Mouse (Mus musculus): ENCODE measurements at regions not wholly inside any gene's neighbourhood (a gene's known extent, or its start where the extent isn't known, plus 50 kb on each side); places are given as distances from the start of the nearest gene placed in this dataset.

GRCm38 (mm10) chr1:189156906-189157305 is 149.3 kb upstream of the Kctd3 start:
- Histone ChIP-seq H3K4me3 (ENCODE audit: low read depth, low read length) (no peak overlapping the region), H3K4me1 (replicated peaks; ENCODE audit: control insufficient read depth, insufficient read depth, low read length) (no peaks in the 10 kb centered on the region), H3K4me2 (replicated peaks; ENCODE audit: low read depth, low read length) (no peak overlapping the region), H3K9ac (ENCODE audit: low read depth, low read length) (no peak overlapping the region), H3K27me3 (ENCODE audit: control insufficient read depth, insufficient read depth, low read length) (no peaks in the 10 kb centered on the region), H3K27ac (ENCODE audit: low read depth, low read length) (no peak overlapping the region), H3K9me3 (ENCODE audit: control insufficient read depth, low read length) (no peaks in the 10 kb centered on the region), H3K36me3 (ENCODE audit: control insufficient read depth, insufficient read depth, low read length) (no peaks in the 10 kb centered on the region)
- DNase-seq (ENCODE audit: low spot score) (no peak), ATAC-seq (ENCODE audit: low FRiP score) (no peak)
- 84% methylated on average over 2 of the region's 2 CpGs for WGBS

GRCm38 (mm10) chr1:189154376-189154775 is 146.7 kb upstream of the Kctd3 start:
- ATAC-seq (ENCODE audit: low FRiP score) (no peak), DNase-seq (ENCODE audit: low spot score) (no peak)
- no peaks in the 10 kb centered on the region for H3K36me3 ChIP-seq (ENCODE audit: control insufficient read depth, insufficient read depth, low read length)
- no peaks in the 10 kb centered on the region for H3K9me3 ChIP-seq (ENCODE audit: control insufficient read depth, low read length)
- H3K4me3 ChIP-seq (ENCODE audit: low read depth, low read length) = no peak overlapping the region
- H3K4me1 ChIP-seq (replicated peaks; ENCODE audit: control insufficient read depth, insufficient read depth, low read length) = no peaks in the 10 kb centered on the region
- H3K27ac ChIP-seq (ENCODE audit: low read depth, low read length) = no peak overlapping the region
- H3K9ac ChIP-seq (ENCODE audit: low read depth, low read length) = no peak overlapping the region
- no peaks in the 10 kb centered on the region for H3K27me3 ChIP-seq (ENCODE audit: control insufficient read depth, insufficient read depth, low read length)
- WGBS = 82% methylated on average over 2 of the region's 2 CpGs
- H3K4me2 ChIP-seq (replicated peaks; ENCODE audit: low read depth, low read length) = no peak overlapping the region

GRCm38 (mm10) chr1:189153150-189153549 is 145.5 kb upstream of the Kctd3 start:
- no peaks in the 10 kb centered on the region for H3K27me3 ChIP-seq (ENCODE audit: control insufficient read depth, insufficient read depth, low read length)
- 76% methylated on average over 10 of the region's 10 CpGs for WGBS
- no peak for ATAC-seq (ENCODE audit: low FRiP score)
- H3K27ac ChIP-seq (ENCODE audit: low read depth, low read length) = no peak overlapping the region
- H3K9ac ChIP-seq (ENCODE audit: low read depth, low read length) = no peak overlapping the region
- no peaks in the 10 kb centered on the region for H3K36me3 ChIP-seq (ENCODE audit: control insufficient read depth, insufficient read depth, low read length)
- no peaks in the 10 kb centered on the region for H3K9me3 ChIP-seq (ENCODE audit: control insufficient read depth, low read length)
- no peak for DNase-seq (ENCODE audit: low spot score)
- H3K4me2 ChIP-seq (replicated peaks; ENCODE audit: low read depth, low read length) = no peak overlapping the region
- no peaks in the 10 kb centered on the region for H3K4me1 ChIP-seq (replicated peaks; ENCODE audit: control insufficient read depth, insufficient read depth, low read length)
- H3K4me3 ChIP-seq (ENCODE audit: low read depth, low read length) = no peak overlapping the region

GRCm38 (mm10) chr1:189142982-189143451 is 135.4 kb upstream of the Kctd3 start:
- WGBS = 37% methylated on average over 9 of the region's 9 CpGs
- ATAC-seq (ENCODE audit: low FRiP score) = peak; percentile 53

GRCm38 (mm10) chr1:189142551-189142950 is 134.9 kb upstream of the Kctd3 start:
- H3K27me3 ChIP-seq (ENCODE audit: control insufficient read depth, insufficient read depth, low read length) = no peaks in the 10 kb centered on the region
- H3K9ac ChIP-seq (ENCODE audit: low read depth, low read length) = no peak overlapping the region
- peak overlapping the region; percentile 17; the same call in 1 of the 2 replicates for H3K4me2 ChIP-seq (replicated peaks; ENCODE audit: low read depth, low read length)
- H3K4me3 ChIP-seq (ENCODE audit: low read depth, low read length) = no peak overlapping the region
- no peaks in the 10 kb centered on the region for H3K9me3 ChIP-seq (ENCODE audit: control insufficient read depth, low read length)
- DNase-seq (ENCODE audit: low spot score) = no peak
- no peaks in the 10 kb centered on the region for H3K36me3 ChIP-seq (ENCODE audit: control insufficient read depth, insufficient read depth, low read length)
- H3K4me1 ChIP-seq (replicated peaks; ENCODE audit: control insufficient read depth, insufficient read depth, low read length) = peaks cover 2% of the 10 kb centered on the region; the same call in 1 of the 2 replicates
- ATAC-seq (ENCODE audit: low FRiP score) = peak; percentile 35; the same call in 1 of the 2 replicates
- 41% methylated on average over 7 of the region's 7 CpGs for WGBS
- no peak overlapping the region for H3K27ac ChIP-seq (ENCODE audit: low read depth, low read length)

More at GRCm38 (mm10) chr1:189142982-189143451, 135.4 kb upstream of the Kctd3 start:
- H3K9me3 ChIP-seq (ENCODE audit: control insufficient read depth, low read length) = no peaks in the 10 kb centered on the region
- H3K4me1 ChIP-seq (replicated peaks; ENCODE audit: control insufficient read depth, insufficient read depth, low read length) = peaks cover 2% of the 10 kb centered on the region; the same call in 1 of the 2 replicates
- no peak overlapping the region for H3K4me3 ChIP-seq (ENCODE audit: low read depth, low read length)
- H3K27ac ChIP-seq (ENCODE audit: low read depth, low read length) = no peak overlapping the region
- peak; percentile 30 for DNase-seq (ENCODE audit: low spot score)
- H3K9ac ChIP-seq (ENCODE audit: low read depth, low read length) = no peak overlapping the region
- H3K27me3 ChIP-seq (ENCODE audit: control insufficient read depth, insufficient read depth, low read length) = no peaks in the 10 kb centered on the region
- peak overlapping the region; percentile 17; the same call in 1 of the 2 replicates for H3K4me2 ChIP-seq (replicated peaks; ENCODE audit: low read depth, low read length)
- no peaks in the 10 kb centered on the region for H3K36me3 ChIP-seq (ENCODE audit: control insufficient read depth, insufficient read depth, low read length)

GRCm38 (mm10) chr1:189141694-189142093 is 134.1 kb upstream of the Kctd3 start:
- Histone ChIP-seq H3K36me3 (ENCODE audit: control insufficient read depth, insufficient read depth, low read length) (no peaks in the 10 kb centered on the region), H3K27ac (ENCODE audit: low read depth, low read length) (no peak overlapping the region), H3K4me1 (replicated peaks; ENCODE audit: control insufficient read depth, insufficient read depth, low read length) (peaks cover 2% of the 10 kb centered on the region; the same call in 1 of the 2 replicates), H3K4me3 (ENCODE audit: low read depth, low read length) (no peak overlapping the region), H3K9ac (ENCODE audit: low read depth, low read length) (no peak overlapping the region), H3K4me2 (replicated peaks; ENCODE audit: low read depth, low read length) (no peak overlapping the region), H3K9me3 (ENCODE audit: control insufficient read depth, low read length) (no peaks in the 10 kb centered on the region), H3K27me3 (ENCODE audit: control insufficient read depth, insufficient read depth, low read length) (no peaks in the 10 kb centered on the region)
- no peak for ATAC-seq (ENCODE audit: low FRiP score)
- 89% methylated on average over 9 of the region's 9 CpGs for WGBS
- no peak for DNase-seq (ENCODE audit: low spot score)

GRCm38 (mm10) chr1:189136731-189137385 is 129.2 kb upstream of the Kctd3 start:
- WGBS = 86% methylated on average over 7 of the region's 7 CpGs
- no peaks in the 10 kb centered on the region for H3K27me3 ChIP-seq (ENCODE audit: control insufficient read depth, insufficient read depth, low read length)
- DNase-seq (ENCODE audit: low spot score) (no peak), ATAC-seq (ENCODE audit: low FRiP score) (no peak)
- no peaks in the 10 kb centered on the region for H3K36me3 ChIP-seq (ENCODE audit: control insufficient read depth, insufficient read depth, low read length)
- H3K4me3 ChIP-seq (ENCODE audit: low read depth, low read length) = no peak overlapping the region
- no peak overlapping the region for H3K27ac ChIP-seq (ENCODE audit: low read depth, low read length)
- no peaks in the 10 kb centered on the region for H3K9me3 ChIP-seq (ENCODE audit: control insufficient read depth, low read length)
- no peak overlapping the region for H3K4me2 ChIP-seq (replicated peaks; ENCODE audit: low read depth, low read length)
- H3K9ac ChIP-seq (ENCODE audit: low read depth, low read length) = no peak overlapping the region
- no peaks in the 10 kb centered on the region for H3K4me1 ChIP-seq (replicated peaks; ENCODE audit: control insufficient read depth, insufficient read depth, low read length)

GRCm38 (mm10) chr1:189135826-189136225 is 128.2 kb upstream of the Kctd3 start:
- Histone ChIP-seq H3K9me3 (ENCODE audit: control insufficient read depth, low read length) (no peaks in the 10 kb centered on the region), H3K27ac (ENCODE audit: low read depth, low read length) (no peak overlapping the region), H3K9ac (ENCODE audit: low read depth, low read length) (no peak overlapping the region), H3K4me2 (replicated peaks; ENCODE audit: low read depth, low read length) (no peak overlapping the region), H3K4me1 (replicated peaks; ENCODE audit: control insufficient read depth, insufficient read depth, low read length) (no peaks in the 10 kb centered on the region), H3K4me3 (ENCODE audit: low read depth, low read length) (no peak overlapping the region), H3K36me3 (ENCODE audit: control insufficient read depth, insufficient read depth, low read length) (no peaks in the 10 kb centered on the region), H3K27me3 (ENCODE audit: control insufficient read depth, insufficient read depth, low read length) (no peaks in the 10 kb centered on the region)
- DNase-seq (ENCODE audit: low spot score) (no peak), ATAC-seq (ENCODE audit: low FRiP score) (no peak)
- 89% methylated on average over 4 of the region's 4 CpGs for WGBS

- 91% methylated on average over 2 of the region's 2 CpGs for WGBS
- ATAC-seq (ENCODE audit: low FRiP score) = peak; percentile 51; the same call in 1 of the 2 replicates
- 0 out of 2 replicates have a peak overlapping the region, but pooled peaks have one; percentile 24 for H3K27ac ChIP-seq (ENCODE audit: low read depth, low read length)
Observed at GRCm38 (mm10) chr1:189128706-189129105, 121.1 kb upstream of the Kctd3 start.

More at GRCm38 (mm10) chr1:189128706-189129105, 121.1 kb upstream of the Kctd3 start:
- Histone ChIP-seq H3K4me1 (replicated peaks; ENCODE audit: control insufficient read depth, insufficient read depth, low read length) (no peaks in the 10 kb centered on the region), H3K4me2 (replicated peaks; ENCODE audit: low read depth, low read length) (no peak overlapping the region), H3K4me3 (ENCODE audit: low read depth, low read length) (no peak overlapping the region), H3K9me3 (ENCODE audit: control insufficient read depth, low read length) (no peaks in the 10 kb centered on the region), H3K9ac (ENCODE audit: low read depth, low read length) (no peak overlapping the region), H3K27me3 (ENCODE audit: control insufficient read depth, insufficient read depth, low read length) (no peaks in the 10 kb centered on the region), H3K36me3 (ENCODE audit: control insufficient read depth, insufficient read depth, low read length) (no peaks in the 10 kb centered on the region)
- no peak for DNase-seq (ENCODE audit: low spot score)

All from hindbrain, embryonic 11.5 days (tissue).